Mouse (Mus musculus): Measurements from ENCODE around the gene Cmip.

The Cmip gene

DNA sequence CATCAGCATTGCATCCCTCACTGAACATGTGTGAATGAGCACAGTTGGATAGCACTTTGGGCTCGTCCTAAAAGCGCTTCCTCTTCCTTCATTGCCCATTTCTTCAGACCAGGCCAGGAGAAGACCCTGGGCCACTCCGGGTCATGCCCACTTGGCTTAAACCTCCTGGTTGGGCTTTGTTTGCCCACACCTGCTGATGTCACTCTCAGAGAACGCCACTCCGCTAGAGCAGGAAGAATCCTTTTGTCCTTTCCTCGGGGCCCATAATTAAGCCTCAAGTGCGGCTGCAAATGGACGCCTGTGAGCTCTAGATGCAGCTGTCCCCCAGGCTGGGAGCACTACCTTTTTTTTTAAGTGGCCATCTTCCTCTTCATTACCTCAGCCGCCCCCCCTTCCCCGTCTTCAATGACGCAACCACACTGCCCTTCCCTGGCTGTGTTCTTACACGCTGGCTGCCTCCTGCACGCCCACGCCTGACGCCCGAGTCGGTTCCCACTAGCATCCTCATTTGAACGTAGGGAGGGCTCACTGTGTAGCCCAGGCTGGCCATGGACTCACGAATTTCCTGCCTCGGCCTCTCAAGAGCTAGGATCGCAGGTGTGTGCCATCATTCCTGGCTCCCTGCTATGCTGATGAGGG, 171.8 kb downstream of the Cmip start:
- DNase-seq = no peak

DNA sequence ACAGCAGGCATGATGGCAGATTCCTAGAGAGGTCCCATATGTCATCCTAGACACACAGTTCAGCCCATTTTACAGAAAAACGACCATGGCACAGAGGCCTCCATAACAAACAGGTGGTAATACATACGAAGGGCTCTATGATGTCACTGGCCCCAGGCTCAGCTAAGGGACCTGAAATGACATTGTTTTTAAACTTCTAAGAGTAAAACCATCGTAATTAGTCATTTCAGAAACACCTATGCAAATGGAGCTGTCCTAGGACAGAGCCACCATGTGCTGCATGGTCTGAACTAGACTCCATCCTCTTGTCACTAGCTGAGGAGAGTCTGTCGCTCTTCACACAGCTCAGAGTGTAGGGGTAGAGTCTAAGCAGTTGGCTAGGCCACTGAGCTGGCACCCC, 173.8 kb downstream of the Cmip start:
- DNase-seq = no peak

DNA sequence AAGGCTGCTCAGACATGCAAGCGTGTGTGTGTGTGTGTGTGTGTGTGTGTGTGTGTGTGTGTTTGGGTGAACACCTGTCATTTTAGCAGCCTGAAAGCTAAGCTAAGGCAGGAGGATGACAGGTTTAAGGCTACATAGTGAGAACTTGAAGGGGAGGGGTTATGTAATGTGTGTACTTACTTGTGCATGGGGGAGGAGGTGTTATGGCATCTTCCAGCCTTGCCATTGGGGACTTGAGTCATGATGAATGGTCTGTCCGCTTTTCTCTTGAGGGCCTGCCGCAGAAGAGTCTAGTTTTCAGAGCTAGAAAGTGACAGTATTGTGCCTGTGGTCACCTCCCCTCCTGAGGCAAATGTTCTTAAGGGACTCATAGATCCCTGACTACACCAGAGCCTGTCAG, 174.7 kb downstream of the Cmip start:
- no peak for DNase-seq

- no peak for DNase-seq
Measured at GRCm38 (mm10) chr8:117432111-117432510, 175.2 kb downstream of the Cmip start.

GRCm38 (mm10) chr8:117433968-117434367, 177.1 kb downstream of the Cmip start:
- DNase-seq = no peak

GRCm38 (mm10) chr8:117436786-117437185, 179.9 kb downstream of the Cmip start:
- DNase-seq = no peak

- peak; percentile 14 to 17 for DNase-seq
Measured at GRCm38 (mm10) chr8:117437616-117438015, 180.8 kb downstream of the Cmip start.

GRCm38 (mm10) chr8:117440317-117440716, 183.5 kb downstream of the Cmip start:
- DNase-seq = no peak

DNA sequence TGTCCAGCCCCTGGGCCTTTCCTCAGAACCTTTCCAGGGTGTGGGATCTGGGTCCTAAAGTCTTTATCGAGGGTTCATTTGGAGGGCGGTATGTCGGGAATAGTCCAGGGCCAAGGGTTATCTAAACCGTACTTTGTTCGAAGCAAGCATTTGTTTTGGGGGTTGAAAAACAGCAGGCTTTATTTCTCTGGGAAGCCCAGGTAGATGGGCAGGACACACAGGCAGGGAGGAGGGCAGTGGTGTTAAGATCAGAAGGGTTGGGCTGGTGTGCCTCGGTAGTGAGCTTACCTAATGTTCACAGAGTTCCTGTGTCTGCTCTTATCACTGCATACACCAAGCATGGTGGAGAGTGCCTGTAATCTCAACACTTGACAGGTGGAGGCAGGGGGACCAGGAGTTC, 183.9 kb downstream of the Cmip start:
- DNase-seq = no peak

DNA sequence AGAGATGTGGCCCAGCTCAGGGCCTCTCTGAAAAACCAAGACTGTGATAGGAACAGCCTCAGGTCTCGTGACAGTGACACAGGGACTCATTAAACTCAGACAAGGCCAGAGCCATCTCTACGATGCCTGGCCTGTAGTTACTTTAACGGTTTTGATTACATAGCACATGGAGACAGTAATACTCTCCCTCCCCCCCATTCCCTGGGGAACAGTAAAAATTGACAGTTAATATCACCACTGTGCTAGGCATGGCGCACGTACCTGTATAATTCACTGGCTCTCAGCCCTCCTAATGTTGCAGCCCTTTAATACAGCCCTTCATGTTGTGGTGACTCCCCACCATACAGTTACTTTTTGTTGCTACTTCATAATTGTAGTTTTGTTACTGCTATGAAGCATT, 188.6 kb downstream of the Cmip start:
- DNase-seq = no peak

DNA sequence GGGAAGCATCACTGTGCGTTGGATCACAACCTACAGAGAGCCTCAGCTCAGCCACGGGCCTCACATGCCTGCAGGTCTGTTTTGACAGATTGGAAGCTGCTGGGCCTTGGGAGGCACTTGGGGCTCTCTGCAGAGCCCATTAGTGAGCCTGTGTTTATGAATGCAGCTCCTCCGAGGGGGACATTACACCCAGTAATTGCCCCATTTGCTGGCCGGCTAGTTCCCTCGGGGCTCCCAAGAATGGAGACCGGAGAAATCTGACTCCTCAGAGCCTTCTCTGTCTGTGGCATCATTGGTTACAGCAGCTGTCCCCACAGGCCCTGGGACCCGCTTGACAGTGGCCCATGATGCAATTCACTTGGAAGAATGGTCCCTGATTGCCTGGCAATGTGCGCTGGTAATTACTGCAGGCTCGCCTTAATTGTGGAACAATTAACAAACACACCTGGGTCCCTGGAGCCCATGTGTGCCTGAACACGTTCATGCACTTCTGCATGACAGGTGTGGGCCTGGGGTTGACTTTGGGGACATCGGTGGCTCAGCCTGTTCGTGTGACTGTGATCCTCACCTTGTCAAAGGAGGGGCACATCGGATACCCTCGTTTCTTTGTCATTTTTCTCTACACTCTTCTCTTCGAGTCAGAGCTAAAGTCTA, 189.6 kb downstream of the Cmip start:
- DNase-seq = no peak

GRCm38 (mm10) chr8:117451072-117451471, 194.2 kb downstream of the Cmip start:
- no peak for DNase-seq

DNA sequence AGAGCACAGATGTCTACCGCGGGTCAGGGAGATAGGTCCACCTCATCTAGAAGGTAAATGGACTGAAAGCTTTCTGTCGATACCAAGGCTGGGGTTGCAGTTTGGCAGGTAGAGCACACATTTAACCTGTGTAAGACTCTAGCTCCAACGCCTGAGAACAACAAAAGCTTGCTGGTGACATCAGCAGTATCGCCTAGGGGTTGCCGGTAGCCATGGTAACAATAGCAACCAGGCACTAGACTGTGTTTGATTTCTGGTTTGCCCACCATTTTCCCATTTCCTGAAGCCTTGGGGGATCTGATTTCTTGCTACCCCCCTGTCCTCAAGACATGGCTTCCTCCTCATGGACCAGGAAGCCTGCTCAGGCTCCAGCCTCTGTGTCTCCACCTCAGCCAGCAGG, 197.1 kb downstream of the Cmip start:
- no peak for DNase-seq

GRCm38 (mm10) chr8:117454516-117455116, 197.8 kb downstream of the Cmip start:
- no peak for DNase-seq

GRCm38 (mm10) chr8:117455701-117456100, 198.8 kb downstream of the Cmip start:
- no peak for DNase-seq

- DNase-seq = no peak
Measured at GRCm38 (mm10) chr8:117458440-117458839, 201.6 kb downstream of the Cmip start.

DNA sequence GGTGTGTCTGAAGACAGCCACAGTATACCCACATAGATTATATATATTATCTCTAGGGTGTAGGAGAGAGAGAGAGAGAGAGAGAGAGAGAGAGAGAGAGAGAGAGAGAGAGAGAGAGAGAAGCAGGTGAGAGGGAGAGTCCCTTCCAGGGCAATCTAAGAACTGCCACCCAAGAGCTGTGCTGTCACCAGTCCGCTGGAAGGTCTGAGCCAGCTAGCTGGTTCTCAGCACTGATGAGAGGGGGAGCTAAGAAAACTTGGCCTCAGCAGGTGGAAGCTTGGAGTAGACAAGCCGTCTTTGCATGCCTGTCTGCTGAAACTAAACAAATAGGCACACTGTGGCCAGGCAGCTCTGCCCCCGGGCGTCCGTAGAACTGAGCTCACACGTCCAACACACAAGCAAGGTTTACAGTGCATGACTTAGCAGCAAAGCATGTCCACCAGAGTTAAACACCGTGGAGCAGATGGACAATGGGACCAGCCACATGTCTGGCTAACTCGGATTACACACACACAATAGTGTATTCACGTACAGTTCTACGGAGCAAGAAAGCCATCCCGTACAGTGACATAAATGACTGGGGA, 205.9 kb downstream of the Cmip start:
- no peak for DNase-seq

GRCm38 (mm10) chr8:117464525-117464924, 207.7 kb downstream of the Cmip start:
- DNase-seq = no peak

- DNase-seq = peak; percentile 45 to 58
Measured at GRCm38 (mm10) chr8:117465250-117465649, 208.4 kb downstream of the Cmip start.

DNA sequence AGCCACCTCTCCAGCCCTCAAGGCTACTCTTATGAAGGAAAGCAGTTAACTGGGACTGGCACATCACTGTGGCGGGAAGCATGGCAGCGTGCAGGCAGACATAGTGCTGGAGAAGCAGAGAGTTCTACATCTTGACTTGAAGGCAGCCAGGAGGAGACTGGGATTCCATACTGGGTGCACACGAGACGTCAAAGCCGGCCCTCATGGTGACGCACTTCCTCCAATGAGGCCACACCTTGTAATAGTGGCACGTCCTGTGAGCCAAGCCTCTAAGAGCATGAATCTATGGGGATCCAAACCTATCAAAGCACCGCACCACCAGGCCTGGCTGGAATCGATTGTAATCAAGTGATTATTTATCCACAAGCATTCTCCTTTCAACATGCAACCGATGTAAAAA, 210.6 kb downstream of the Cmip start:
- no peak for DNase-seq

DNA sequence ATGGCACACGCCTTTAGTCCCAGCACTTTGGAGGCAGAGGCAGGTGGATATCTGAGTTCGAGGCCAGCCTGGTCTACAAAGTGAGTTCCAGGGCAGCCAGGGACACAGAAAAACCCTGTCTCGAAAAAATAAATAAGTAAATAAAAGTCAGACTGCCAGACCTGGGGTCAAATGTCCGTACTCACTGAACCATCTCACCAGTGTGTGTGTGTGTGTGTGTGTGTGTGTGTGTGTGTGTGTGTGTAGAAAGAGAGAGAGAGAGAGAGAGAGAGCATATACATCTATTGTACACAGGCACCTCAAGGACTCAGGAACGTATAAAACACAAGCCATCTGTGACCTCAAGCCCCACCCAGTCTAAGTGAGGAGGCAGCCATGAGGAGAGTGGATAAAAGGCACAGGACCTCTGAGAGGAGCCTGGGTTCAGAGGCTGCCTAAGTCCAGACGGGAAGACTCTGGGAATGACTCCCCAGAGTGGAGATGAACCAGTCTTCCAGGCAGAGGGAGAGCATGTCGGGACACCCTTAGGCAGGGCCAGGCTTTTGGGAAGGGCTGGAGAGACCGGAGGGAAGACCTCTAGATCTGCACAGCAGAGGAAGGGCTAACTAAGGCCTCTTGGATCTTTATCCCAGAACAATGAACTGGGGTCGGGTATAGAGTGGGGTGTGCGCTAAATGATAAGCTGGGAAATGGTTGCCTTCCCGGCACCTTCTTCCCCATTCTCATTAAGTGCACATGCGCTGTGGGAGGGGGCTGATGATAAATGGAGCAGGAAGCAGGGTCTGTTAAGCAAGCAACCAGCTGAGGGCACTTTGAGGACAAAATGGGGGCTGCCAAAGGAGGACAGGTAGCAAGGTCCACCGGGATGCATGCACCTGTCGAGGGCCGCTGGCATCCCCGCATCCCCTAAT, 212.8 kb downstream of the Cmip start:
- DNase-seq = peak; percentile 47 to 48

- peak; percentile 75 to 83 for DNase-seq
Measured at GRCm38 (mm10) chr8:117470342-117470781, 213.5 kb downstream of the Cmip start.

DNA sequence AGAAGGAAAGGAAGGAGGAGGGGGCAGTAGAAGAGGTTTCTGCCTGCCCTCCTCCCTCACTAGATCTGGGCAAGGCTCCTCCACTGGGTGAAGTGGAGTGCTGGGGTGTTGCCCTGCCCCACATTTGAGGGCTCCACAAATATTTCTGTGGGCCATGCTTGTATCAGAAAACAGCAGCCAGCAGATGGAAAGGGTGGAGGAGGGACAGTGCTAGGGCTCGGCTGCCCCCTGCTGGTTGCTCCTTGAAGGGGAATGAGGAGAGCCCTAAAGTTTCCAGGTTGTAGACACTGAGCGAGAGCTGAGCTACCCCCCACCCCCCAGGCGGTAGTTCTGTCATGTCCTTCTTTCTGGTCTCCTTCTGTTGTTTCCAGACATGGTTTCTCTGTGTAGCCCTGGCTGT, 214.3 kb downstream of the Cmip start:
- DNase-seq = peak in 1 of 2 experiments; percentile 74

Measured in kidney, adult 8-10 months (tissue).